Mouse (Mus musculus): ENCODE measurements around the gene 4632433K11Rik. TPM values are rescaled to one million over a fixed set of nuclear protein-coding genes. Genes with fewer than 3 reads are reported as not detected.
"Not testable (repeated sequence)": the region's sequence is repeated elsewhere in the genome, so short reads cannot be mapped to it uniquely, and the experiment has no call there.

The 4632433K11Rik gene
- polyA plus RNA-seq, 1 experiment from 2014 or later = not detected

DNA sequence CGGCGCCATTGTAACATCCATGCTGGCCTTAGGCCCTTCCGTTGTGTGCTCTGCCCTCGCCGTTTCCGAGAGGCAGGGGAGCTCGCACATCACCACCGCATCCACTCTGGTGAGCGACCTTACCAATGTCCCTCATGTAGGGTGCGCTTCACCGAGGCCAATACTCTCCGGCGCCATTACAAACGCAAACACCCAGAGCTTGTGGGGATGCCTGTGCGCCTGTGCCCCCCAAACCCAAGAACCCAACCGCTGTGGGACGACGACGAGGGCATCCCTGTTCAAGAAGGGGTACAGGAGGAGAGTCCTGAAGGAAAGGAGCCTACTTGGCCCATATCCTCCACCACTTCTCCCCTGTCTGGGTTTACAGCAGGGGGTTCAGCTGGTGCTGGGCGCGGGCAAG lies 16.0 kb upstream of the 4632433K11Rik start:
- WGBS = 96% methylated on average over 21 of the region's 21 CpGs
- Histone ChIP-seq H3K4me1 (replicated peaks; ENCODE audit: control insufficient read depth, insufficient read depth, low read length) (peaks cover 18% of the 10 kb centered on the region), H3K27ac (ENCODE audit: low read length) (no peak overlapping the region), H3K27me3 (ENCODE audit: control insufficient read depth, insufficient read depth, low read depth, low read length) (no peaks in the 10 kb centered on the region), H3K9me3 (ENCODE audit: control insufficient read depth, low read length) (no peaks in the 10 kb centered on the region), H3K9ac (ENCODE audit: low read length) (no peak overlapping the region), H3K36me3 (ENCODE audit: control insufficient read depth, insufficient read depth, low read length) (peaks cover 11% of the 10 kb centered on the region; the same call in 1 of the 2 replicates), H3K4me3 (ENCODE audit: low read length) (no peak overlapping the region), H3K4me2 (ENCODE audit: low read depth, low read length) (no peak overlapping the region)
- ATAC-seq (ENCODE audit: low read depth) = no peak

DNA sequence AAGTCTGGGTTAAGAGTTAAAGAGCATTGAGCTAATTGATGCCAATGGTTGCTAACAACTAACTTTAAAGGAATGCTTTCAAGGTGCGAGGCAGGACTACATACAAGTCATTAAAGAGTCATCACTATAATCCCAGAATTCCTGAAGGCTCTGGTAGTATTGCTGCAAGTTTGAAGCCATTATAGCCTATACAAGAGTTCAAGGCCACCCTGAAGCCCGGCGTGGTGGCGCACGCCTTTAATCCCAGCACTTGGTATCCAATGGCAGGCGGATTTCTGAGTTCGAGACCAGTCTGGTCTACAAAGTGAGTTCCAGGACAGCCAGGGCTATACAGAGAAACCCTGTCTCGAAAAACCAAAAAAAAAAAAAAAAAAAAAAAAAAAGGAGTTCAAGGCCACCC lies 14.3 kb upstream of the 4632433K11Rik start:
- H3K36me3 ChIP-seq (ENCODE audit: control insufficient read depth, insufficient read depth, low read length) = peaks cover 20% of the 10 kb centered on the region
- H3K4me3 ChIP-seq (ENCODE audit: low read length) = peak overlapping the region; percentile 76
- H3K9me3 ChIP-seq (ENCODE audit: control insufficient read depth, low read length); H3K27me3 ChIP-seq (ENCODE audit: control insufficient read depth, insufficient read depth, low read depth, low read length); ATAC-seq (ENCODE audit: low read depth): not testable (repeated sequence)
- WGBS = 23% methylated on average over 8 of the region's 8 CpGs
- peak overlapping the region; percentile 96 for H3K9ac ChIP-seq (ENCODE audit: low read length)
- H3K4me1 ChIP-seq (replicated peaks; ENCODE audit: control insufficient read depth, insufficient read depth, low read length) = peaks cover 12% of the 10 kb centered on the region
- H3K4me2 ChIP-seq (ENCODE audit: low read depth, low read length) = peak overlapping the region; percentile 53
- peak overlapping the region; percentile 97 for H3K27ac ChIP-seq (ENCODE audit: low read length)

DNA sequence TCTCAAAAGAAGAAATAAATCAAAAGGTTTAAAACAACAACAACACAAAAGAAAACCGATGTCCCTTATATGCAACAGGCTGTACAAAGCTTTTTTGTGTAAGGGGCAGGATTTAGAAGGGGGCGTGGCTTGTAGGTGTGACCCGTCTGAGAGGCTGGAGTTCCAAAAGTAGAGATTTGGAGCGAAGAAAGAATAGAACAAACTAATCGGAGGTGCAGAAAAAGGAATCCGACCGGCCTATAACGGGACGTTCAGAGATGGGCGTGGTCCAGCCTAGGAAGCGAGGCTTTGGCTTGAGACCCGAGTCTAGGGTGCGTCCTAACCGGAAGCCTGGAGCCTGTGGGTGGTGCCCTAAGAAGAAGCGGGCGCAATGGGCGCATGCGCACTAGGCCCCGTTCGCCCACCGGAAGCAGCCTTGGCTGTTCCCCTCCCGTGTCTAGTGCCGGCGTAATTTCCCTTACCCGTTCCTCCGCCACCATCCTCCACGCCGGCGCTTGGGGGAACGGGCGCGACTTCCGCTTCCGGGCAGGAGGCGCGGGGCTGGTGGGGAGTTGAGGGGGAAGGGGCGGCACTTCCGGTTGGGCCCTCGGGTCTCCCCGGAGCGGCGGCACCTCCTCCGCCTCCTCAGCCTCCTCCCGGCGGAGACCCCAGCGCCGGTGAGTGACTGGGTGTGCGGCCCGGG lies 13.8 kb upstream of the 4632433K11Rik start, which contains the start of the genes Zfp865 and Ccdc106:
TSS of gene Zfp865 (plus strand) at position 377 of the 682 bp plus-strand sequence.
TSS of gene Ccdc106 (plus strand) at position 554 of the 682 bp plus-strand sequence.
- Histone ChIP-seq H3K27me3 (ENCODE audit: control insufficient read depth, insufficient read depth, low read depth, low read length) (no peaks in the 10 kb centered on the region), H3K4me2 (ENCODE audit: low read depth, low read length) (peak within 1 kb of the TSS; percentile 57), H3K9ac (ENCODE audit: low read length) (peak within 1 kb of the TSS; percentile 96), H3K27ac (ENCODE audit: low read length) (peak within 1 kb of the TSS; percentile 97), H3K9me3 (ENCODE audit: control insufficient read depth, low read length) (no peaks in the 10 kb centered on the region), H3K4me3 (ENCODE audit: low read length) (peak within 1 kb of the TSS; percentile 76), H3K36me3 (ENCODE audit: control insufficient read depth, insufficient read depth, low read length) (peaks cover 20% of the 10 kb centered on the region), H3K4me1 (replicated peaks; ENCODE audit: control insufficient read depth, insufficient read depth, low read length) (peaks cover 12% of the 10 kb centered on the region)
- under 1% methylated on average over 38 of the region's 49 CpGs for WGBS
- peak; percentile 92 for ATAC-seq (ENCODE audit: low read depth)

DNA sequence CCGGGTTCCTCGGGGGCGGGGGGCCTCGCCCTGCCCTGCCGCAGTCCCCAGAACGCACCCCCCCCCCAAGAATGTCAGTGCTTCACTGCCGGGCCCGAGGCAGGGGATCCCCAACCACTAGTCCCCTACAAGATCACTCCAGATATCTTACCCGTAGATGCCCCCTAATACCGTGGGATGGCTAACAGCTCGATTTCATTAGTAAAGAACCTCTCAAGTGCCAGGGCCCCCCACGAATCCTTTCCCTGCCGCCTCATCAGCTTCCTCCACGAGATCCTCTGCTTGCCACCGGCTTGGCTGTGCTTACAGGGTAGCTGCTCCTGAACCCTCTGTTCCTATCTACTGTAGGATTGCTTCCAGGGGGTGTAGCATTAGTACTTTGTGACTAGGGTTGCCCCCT lies 13.2 kb upstream of the 4632433K11Rik start:
- H3K27ac ChIP-seq (ENCODE audit: low read length) = peak overlapping the region; percentile 97
- H3K9me3 ChIP-seq (ENCODE audit: control insufficient read depth, low read length) = no peaks in the 10 kb centered on the region
- H3K36me3 ChIP-seq (ENCODE audit: control insufficient read depth, insufficient read depth, low read length) = peaks cover 20% of the 10 kb centered on the region
- H3K9ac ChIP-seq (ENCODE audit: low read length) = peak overlapping the region; percentile 96
- H3K4me3 ChIP-seq (ENCODE audit: low read length) = peak overlapping the region; percentile 76
- WGBS = 0% methylated on average over 13 of the region's 15 CpGs
- ATAC-seq (ENCODE audit: low read depth) = peak; percentile 1; the same call in 1 of the 2 replicates
- H3K4me1 ChIP-seq (replicated peaks; ENCODE audit: control insufficient read depth, insufficient read depth, low read length) = peaks cover 12% of the 10 kb centered on the region
- H3K4me2 ChIP-seq (ENCODE audit: low read depth, low read length) = peak overlapping the region; percentile 57
- H3K27me3 ChIP-seq (ENCODE audit: control insufficient read depth, insufficient read depth, low read depth, low read length) = no peaks in the 10 kb centered on the region

DNA sequence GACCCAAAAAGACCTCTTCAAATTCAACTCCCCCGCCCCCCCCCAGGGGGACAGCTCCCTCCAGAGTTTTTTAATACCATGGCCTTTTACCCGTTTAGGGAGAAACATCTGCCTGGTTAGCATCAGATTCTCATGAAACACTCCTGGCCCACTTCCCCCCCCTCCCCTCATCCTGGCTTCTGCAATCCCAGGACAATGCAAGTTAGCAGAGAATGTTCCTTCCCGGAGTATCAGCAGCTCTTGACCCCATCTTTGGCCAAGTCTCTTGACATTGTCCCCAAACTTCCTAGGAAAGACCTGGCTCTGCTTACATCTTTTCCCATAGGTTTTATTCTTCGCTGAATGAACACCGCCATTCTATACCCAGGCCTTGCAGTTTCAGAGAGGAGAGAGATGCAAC lies 12.7 kb upstream of the 4632433K11Rik start:
- H3K9ac ChIP-seq (ENCODE audit: low read length) = peak overlapping the region; percentile 96
- no peak for ATAC-seq (ENCODE audit: low read depth)
- H3K27me3 ChIP-seq (ENCODE audit: control insufficient read depth, insufficient read depth, low read depth, low read length) = no peaks in the 10 kb centered on the region
- peak overlapping the region; percentile 57 for H3K4me2 ChIP-seq (ENCODE audit: low read depth, low read length)
- H3K27ac ChIP-seq (ENCODE audit: low read length) = peak overlapping the region; percentile 97
- peaks cover 20% of the 10 kb centered on the region for H3K36me3 ChIP-seq (ENCODE audit: control insufficient read depth, insufficient read depth, low read length)
- 41% methylated on average over 5 of the region's 5 CpGs for WGBS
- no peaks in the 10 kb centered on the region for H3K9me3 ChIP-seq (ENCODE audit: control insufficient read depth, low read length)
- H3K4me1 ChIP-seq (replicated peaks; ENCODE audit: control insufficient read depth, insufficient read depth, low read length) = peaks cover 9% of the 10 kb centered on the region
- H3K4me3 ChIP-seq (ENCODE audit: low read length) = peak overlapping the region; percentile 76

DNA sequence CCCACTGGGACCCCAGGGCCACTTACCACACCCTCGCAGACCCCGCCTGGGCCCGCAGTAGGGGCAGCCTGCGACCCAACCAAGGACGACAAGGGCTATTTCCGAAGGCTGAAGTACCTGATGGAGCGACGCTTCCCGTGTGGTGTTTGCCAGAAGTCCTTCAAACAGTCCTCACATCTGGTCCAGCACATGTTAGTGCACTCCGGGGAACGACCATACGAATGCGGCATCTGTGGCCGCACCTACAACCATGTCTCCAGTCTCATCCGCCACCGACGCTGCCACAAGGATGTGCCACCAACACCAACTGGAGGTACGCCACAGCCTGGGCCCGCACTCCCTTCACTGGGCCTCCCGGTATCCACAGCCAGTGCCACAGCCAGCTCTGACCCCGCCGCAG lies 4.4 kb upstream of the 4632433K11Rik start:
- Histone ChIP-seq H3K4me3 (ENCODE audit: low read length) (no peak overlapping the region), H3K4me1 (replicated peaks; ENCODE audit: control insufficient read depth, insufficient read depth, low read length) (no peaks in the 10 kb centered on the region), H3K9ac (ENCODE audit: low read length) (no peak overlapping the region), H3K36me3 (ENCODE audit: control insufficient read depth, insufficient read depth, low read length) (peaks cover 68% of the 10 kb centered on the region), H3K9me3 (ENCODE audit: control insufficient read depth, low read length) (peaks cover 38% of the 10 kb centered on the region), H3K27me3 (ENCODE audit: control insufficient read depth, insufficient read depth, low read depth, low read length) (no peaks in the 10 kb centered on the region), H3K4me2 (ENCODE audit: low read depth, low read length) (no peak overlapping the region), H3K27ac (ENCODE audit: low read length) (no peak overlapping the region)
- no peak for ATAC-seq (ENCODE audit: low read depth)
- 93% methylated on average over 22 of the region's 22 CpGs for WGBS

DNA sequence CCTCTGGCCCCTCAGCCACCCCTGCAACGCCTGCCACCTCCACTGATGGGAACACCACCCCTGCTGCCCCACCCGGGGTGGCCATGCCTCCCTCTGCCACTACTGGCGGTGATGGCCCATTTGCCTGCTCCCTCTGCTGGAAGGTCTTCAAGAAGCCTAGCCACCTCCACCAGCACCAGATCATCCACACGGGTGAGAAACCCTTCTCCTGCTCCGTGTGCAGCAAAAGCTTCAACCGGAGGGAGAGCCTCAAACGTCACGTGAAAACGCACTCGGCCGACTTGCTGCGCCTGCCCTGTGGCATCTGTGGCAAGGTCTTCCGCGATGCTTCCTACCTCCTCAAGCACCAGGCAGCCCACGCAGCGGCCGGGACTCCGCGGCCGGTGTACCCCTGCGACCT lies 4.0 kb upstream of the 4632433K11Rik start:
- no peak for ATAC-seq (ENCODE audit: low read depth)
- H3K9me3 ChIP-seq (ENCODE audit: control insufficient read depth, low read length) = peaks cover 38% of the 10 kb centered on the region
- H3K27me3 ChIP-seq (ENCODE audit: control insufficient read depth, insufficient read depth, low read depth, low read length) = no peaks in the 10 kb centered on the region
- no peak overlapping the region for H3K4me3 ChIP-seq (ENCODE audit: low read length)
- 90% methylated on average over 21 of the region's 21 CpGs for WGBS
- no peak overlapping the region for H3K27ac ChIP-seq (ENCODE audit: low read length)
- no peak overlapping the region for H3K4me2 ChIP-seq (ENCODE audit: low read depth, low read length)
- peaks cover 72% of the 10 kb centered on the region for H3K36me3 ChIP-seq (ENCODE audit: control insufficient read depth, insufficient read depth, low read length)
- no peak overlapping the region for H3K9ac ChIP-seq (ENCODE audit: low read length)
- no peaks in the 10 kb centered on the region for H3K4me1 ChIP-seq (replicated peaks; ENCODE audit: control insufficient read depth, insufficient read depth, low read length)

DNA sequence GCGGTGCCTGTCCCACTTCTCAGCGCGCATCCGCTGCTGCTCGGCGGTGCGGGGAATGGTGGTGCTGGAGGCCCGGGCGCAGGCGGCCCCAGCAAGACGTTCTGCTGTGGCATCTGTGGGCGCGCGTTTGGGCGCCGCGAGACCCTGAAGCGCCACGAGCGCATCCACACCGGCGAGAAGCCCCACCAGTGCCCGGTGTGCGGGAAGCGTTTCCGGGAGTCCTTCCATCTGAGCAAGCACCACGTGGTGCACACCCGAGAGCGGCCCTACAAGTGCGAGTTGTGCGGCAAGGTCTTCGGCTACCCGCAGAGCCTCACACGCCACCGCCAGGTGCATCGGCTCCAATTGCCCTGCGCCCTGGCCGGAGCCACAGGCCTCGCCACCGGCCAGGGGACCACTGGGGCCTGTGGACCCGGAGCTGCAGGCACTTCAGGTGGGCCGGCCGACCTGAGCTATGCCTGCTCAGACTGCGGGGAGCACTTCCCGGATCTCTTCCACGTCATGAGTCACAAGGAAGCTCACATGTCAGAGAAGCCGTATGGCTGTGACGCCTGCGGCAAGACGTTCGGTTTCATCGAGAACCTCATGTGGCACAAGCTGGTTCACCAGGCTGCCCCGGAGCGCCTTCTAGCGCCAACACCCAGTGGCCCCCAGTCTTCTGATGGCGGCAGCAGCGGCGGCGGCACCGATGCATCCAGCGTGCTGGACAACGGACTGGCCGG lies 3.2 kb upstream of the 4632433K11Rik start:
- H3K27me3 ChIP-seq (ENCODE audit: control insufficient read depth, insufficient read depth, low read depth, low read length) = no peaks in the 10 kb centered on the region
- H3K27ac ChIP-seq (ENCODE audit: low read length) = no peak overlapping the region
- no peak overlapping the region for H3K4me2 ChIP-seq (ENCODE audit: low read depth, low read length)
- no peak for ATAC-seq (ENCODE audit: low read depth)
- H3K4me3 ChIP-seq (ENCODE audit: low read length) = no peak overlapping the region
- no peak overlapping the region for H3K9ac ChIP-seq (ENCODE audit: low read length)
- H3K36me3 ChIP-seq (ENCODE audit: control insufficient read depth, insufficient read depth, low read length) = peaks cover 78% of the 10 kb centered on the region
- WGBS = 89% methylated on average over 63 of the region's 63 CpGs
- no peaks in the 10 kb centered on the region for H3K4me1 ChIP-seq (replicated peaks; ENCODE audit: control insufficient read depth, insufficient read depth, low read length)
- peaks cover 41% of the 10 kb centered on the region for H3K9me3 ChIP-seq (ENCODE audit: control insufficient read depth, low read length)

DNA sequence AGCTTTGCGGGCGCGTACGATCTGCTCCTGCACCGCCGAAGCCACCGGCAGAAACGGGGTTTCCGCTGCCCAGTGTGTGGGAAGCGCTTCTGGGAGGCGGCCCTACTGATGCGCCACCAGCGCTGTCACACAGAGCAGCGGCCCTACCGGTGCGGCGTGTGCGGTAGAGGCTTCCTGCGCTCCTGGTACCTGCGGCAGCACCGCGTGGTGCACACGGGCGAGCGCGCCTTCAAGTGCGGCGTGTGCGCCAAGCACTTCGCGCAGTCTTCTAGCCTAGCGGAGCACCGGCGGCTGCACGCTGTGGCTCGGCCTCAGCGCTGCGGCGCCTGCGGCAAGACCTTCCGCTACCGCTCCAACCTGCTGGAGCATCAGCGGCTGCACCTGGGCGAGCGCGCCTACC lies 2.4 kb upstream of the 4632433K11Rik start:
- no peak for ATAC-seq (ENCODE audit: low read depth)
- Histone ChIP-seq H3K4me1 (replicated peaks; ENCODE audit: control insufficient read depth, insufficient read depth, low read length) (no peaks in the 10 kb centered on the region), H3K9me3 (ENCODE audit: control insufficient read depth, low read length) (peaks cover 41% of the 10 kb centered on the region), H3K9ac (ENCODE audit: low read length) (no peak overlapping the region), H3K4me3 (ENCODE audit: low read length) (no peak overlapping the region), H3K4me2 (ENCODE audit: low read depth, low read length) (no peak overlapping the region), H3K36me3 (ENCODE audit: control insufficient read depth, insufficient read depth, low read length) (peaks cover 84% of the 10 kb centered on the region), H3K27me3 (ENCODE audit: control insufficient read depth, insufficient read depth, low read depth, low read length) (no peaks in the 10 kb centered on the region), H3K27ac (ENCODE audit: low read length) (no peak overlapping the region)
- WGBS = 84% methylated on average over 45 of the region's 46 CpGs
